Mouse (Mus musculus): ENCODE results near the gene Spaar.

The Spaar gene

GRCm38 (mm10) chr4:43729794-43730550 is at the start of gene Spaar:
Gene Spaar (plus strand): TSS chr4:43730034.
- no peak for DNase-seq

GRCm38 (mm10) chr4:43690021-43690420 is 39.8 kb upstream of the Spaar start:
- no peak for DNase-seq

DNA sequence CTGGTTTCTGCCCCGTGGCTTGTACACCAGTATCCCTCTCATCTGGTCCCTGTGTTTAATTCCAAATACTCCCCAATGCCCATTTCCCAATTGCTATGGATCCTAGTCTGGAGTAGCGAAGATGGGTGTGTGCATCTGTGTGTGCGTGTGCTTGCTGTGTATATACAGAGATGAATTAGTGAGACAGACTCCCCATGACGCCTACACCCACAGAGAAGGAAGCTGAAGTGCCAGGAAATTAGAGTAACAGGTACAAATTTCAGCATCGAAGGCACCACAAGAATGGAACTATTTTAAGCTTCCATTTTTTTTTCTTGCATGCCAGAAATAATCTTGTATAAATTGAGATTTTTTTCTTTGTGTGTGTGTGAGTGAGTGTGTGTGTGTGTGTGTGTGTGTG is 38.8 kb upstream of the Spaar start:
- DNase-seq = no peak

DNA sequence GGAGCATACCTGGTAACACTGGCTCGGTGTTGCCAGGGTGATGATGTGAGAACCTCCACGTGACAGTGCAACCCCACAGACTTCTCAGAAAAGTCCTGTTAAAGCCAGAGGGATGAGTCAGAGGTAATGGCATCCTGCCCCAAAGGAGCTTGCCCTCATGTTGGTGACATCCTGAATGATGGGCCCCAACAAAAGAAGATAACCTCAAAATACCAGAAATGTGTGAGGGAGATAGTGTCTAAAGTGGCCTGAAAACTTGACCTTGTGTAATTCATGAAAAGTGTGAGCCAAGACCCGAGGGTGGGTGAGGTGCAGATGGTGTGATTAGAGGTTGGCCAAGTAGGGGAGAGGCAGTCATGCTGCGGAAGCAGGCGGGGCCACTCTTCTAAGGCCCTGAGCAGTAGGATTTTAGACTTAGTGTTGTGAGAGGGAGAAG is 36.0 kb upstream of the Spaar start:
- DNase-seq = no peak

GRCm38 (mm10) chr4:43694439-43695248 is 35.2 kb upstream of the Spaar start:
- DNase-seq = no peak

DNA sequence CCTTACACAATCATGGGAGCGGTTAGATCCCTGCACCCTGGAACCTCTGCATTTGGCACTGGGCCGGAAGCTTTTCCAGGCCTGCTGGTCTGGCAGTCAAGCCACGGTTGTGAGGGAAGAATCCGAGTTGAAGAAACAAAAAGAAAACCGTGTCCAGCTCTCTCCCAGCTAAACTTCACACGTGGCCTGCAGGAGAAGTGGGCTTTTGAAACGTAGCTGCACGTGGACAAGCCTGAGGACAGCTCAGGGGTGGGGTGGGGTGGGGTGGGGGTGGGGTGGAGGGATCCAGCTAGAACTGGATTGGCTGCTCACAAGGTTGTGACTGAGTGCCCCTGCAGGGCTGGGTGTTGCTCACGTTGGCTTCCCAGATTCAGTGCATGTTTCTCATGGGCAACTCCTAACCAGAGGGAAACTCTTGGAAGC is 34.6 kb upstream of the Spaar start:
- no peak for DNase-seq

DNA sequence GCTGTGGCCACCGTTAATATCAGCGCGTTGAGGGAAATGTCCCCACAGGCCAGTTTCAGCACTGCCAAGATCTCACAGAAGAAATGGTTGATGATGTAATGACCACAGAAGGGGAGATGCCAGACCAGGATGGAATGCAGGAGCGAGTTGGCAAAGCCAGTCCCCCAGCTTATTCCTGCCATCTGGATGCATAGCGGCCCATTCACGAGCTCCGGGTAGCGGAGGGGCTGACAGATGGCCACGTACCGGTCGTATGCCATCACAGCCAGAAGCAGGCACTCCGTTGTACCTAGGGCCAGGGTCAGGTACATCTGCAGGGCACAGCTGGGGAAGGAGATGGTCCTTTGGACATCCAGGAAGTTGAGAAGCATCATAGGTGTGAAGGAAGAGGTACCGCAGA is 33.3 kb upstream of the Spaar start:
- DNase-seq = peak; percentile 56 to 65

DNA sequence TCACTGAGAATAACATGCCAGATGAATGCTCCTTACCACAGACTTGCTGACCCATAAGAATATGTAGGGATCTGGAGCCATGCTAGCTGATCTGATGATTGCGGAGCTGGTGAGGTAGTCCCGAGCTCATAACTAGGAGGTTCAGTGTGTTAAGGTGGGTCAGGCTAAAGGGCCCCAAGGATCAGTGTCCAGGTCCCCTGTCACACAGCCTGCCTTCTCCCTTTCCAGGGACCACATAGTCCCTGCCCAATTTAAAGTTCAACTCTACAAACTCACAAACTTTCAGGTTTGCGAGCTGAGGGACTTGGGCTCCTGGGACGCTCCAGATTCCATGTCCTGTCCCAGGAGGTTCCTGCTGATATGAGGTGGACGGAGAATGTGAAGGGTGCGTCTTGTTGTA is 29.1 kb upstream of the Spaar start, which contains the start of gene Olfr70:
Olfr70 (minus strand) TSS at position 101 of the 400 bp plus-strand sequence.
- no peak for DNase-seq

DNA sequence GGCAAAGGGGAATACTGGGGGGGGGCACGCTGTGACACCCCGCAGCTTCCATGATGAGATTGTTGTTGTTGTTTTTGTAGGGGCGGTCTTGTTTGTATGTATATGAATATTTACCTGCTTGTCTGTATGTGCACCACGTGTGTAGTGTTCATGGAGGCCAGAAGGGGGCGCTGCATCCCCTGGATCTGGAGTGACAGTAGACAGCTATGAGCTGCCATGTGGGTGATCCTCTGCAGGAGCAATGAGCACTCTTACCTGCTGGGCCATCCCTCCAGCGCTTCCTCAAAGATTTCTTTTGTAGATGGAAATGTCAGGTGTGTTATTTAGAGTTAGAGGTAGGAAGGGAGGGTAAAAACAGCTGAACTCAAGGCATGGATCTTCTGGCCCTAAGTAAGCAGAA is 26.4 kb upstream of the Spaar start:
- DNase-seq = no peak

DNA sequence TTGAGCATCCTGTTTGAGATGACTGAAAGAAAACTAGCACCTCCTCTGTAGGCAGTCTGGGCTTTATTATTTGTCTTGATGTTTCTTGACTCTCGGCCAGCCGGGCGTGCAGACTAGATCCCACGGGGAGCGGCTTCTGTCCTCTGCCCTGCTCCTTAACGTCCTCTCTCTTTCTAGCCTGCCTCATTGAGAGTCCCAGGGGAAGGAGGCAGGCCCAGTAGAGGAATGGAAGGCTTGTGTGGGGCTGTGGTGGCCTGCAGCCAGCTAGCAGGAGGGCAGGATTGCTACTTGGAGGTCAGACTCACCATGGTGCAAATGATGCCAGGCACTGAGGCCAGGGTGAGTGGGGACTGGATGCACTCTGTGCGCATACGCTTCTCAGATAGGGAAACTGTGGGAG is 26.0 kb upstream of the Spaar start:
- no peak for DNase-seq

DNA sequence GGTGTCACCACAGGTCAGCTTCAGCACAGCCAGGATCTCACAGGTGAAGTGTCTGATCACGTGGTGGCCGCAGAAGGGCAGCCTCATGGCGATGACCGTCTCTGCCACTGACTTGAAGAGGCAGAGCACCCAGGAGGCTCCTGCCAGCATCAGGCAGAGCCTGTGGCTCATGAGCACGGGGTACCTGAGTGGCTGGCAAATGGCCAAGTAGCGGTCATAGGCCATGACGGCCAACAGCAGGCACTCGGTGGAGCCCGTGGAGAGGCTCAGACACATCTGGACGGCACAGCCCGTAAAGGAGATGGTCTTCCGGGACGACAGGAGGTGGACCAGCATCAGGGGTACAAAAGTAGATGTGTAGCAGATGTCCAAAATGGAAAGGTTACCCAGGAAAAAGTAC is 23.8 kb upstream of the Spaar start:
- DNase-seq = no peak

DNA sequence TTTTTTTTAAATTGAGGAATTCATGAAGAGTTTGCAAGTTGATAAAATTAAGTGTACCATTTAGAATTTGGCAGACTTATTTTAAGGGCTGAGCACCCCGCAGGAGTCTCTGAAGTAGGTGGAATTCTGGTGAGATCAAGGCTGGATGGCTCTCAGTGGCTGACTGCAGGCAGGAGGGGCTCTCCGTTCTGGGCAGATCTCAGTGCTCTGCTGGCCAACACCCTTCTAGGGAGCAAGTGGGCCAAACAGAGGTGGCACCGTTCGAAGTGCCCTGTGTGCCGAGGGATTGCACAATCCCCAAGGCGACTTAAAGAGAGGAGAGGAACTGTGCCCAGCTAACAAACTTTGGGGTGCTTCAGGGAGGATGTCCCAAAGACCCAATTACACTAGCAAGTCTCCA is 20.0 kb upstream of the Spaar start, which contains the start of gene Olfr71:
Olfr71 (minus strand) TSS at position 387 of the 400 bp plus-strand sequence.
- no peak for DNase-seq

DNA sequence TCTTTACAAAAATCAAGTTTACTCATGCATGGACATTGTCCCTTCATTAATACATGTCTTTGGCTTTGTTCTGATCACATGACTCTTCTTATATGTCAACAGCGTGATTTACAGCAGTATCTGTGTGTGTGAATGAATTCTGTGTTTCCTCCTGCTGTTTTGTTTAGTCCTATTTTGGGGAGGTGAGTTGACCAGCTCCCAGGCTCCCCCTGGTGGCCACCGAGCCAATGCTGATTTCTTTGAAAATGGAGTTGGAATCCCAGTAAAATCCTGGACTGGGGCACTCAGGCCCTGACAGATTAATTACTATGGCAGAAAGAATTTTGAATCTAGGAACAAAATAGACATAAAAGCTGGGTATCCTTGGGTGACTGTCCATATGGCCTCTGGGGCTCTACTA is 18.0 kb upstream of the Spaar start:
- DNase-seq = peak; percentile 92

DNA sequence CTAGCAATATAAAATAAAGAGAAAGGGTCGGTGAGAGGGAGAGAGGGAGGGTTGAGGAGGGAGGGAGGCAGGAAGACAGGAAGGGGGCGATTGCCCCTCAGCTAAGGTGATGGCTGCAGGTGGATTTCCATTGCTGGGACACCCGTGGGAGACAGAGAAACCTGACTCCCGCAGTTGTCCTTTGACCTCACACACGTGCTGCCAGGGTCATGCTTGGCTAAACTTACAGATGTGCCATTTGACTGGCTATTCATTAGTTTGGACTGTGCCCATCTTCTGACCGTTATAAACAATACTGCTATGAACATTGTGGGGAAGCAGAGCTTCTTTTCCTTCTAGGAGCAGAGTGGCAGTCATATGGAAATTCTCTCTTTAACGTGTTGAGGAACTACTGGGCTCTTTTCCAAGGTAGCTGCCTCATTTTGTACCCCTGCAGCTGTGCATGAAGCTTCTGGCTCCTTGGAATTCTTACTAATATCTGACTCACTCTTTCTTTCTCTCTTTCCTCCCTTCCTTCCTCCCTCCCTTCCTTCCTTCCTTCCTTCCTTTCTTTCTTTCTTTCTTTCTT is 16.1 kb upstream of the Spaar start:
- no peak for DNase-seq

GRCm38 (mm10) chr4:43720491-43721228 is 9.2 kb upstream of the Spaar start:
- DNase-seq = no peak

DNA sequence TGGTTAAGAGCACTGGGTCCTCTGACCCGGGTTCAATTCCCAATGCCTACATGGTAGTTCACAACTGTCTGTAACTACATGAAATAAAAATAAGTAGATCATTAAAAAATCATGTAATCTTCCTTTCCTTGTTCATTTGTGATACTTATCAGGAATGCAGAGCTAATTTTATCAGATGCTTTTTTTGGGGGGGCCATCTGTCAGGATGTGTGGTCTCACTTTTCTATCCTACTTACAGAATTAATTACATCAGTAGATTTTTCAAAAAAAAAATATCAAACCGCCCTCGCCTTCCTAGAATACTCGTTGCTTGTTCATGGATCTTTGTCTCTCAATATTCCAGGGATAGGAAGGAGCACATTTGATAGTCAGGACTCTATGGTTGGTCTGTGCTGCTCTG is 7.6 kb upstream of the Spaar start:
- no peak for DNase-seq

DNA sequence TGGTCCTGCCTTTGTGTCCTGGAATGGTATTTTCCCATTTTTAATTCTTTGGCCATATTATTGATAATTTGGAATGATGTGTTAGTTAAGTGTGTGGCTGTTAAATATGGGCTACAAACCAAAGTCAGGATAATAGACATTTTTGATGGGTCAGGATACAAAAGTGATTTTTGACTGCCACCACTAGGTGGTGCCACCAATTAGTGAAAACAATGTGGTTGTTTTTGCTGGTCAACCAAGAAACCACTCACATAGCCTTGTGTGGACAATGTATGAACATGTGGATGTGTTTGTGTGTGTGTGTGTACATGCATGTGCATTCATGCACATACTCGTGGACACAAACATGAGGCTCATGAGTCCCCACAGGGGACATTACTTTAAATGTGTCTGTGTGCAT is 5.1 kb upstream of the Spaar start:
- peak in 1 of 2 experiments; percentile 20 for DNase-seq

DNA sequence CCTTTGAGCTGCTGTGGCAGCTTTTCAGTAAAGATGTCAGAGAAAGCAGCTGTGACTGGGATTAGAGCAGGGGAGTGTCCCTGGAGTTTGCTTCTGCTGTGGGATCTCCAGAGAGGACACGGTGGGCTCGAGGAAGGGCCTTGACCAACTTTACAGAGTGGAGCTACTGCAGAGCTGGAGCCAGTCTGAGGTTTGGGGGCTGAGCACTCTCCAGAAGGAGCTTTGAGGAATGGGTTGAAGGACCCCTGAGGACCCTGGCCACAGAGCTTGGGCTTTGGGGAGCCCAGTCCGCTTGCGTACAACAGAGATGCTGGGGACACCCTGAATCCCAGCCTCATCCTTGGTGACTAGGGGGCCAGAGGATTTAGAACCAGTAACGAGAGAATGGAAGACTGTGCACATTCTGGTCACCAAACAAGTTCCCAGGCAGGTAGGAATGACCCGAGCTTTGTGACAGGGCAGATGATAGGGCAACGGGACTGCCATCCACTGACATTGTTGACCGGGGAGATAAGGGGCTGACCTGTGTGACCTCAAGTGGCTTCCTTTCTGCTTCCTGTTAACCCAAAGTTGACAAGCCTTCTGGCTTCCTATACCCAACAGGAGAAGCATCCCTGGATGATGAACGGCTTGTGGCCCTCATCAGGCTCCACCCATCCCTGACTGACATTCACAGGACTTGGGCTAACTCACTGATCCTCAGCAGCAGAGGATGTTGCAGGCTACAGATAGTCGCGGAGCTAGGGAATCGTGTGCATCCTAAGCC is 3.4 kb upstream of the Spaar start:
- no peak for DNase-seq

GRCm38 (mm10) chr4:43726995-43727394 is 2.8 kb upstream of the Spaar start, which contains the start of gene Hrct1:
Gene Hrct1 (plus strand): TSS chr4:43727188.
- no peak for DNase-seq

GRCm38 (mm10) chr4:43727718-43728575 is 1.9 kb upstream of the Spaar start:
- no peak for DNase-seq

DNA sequence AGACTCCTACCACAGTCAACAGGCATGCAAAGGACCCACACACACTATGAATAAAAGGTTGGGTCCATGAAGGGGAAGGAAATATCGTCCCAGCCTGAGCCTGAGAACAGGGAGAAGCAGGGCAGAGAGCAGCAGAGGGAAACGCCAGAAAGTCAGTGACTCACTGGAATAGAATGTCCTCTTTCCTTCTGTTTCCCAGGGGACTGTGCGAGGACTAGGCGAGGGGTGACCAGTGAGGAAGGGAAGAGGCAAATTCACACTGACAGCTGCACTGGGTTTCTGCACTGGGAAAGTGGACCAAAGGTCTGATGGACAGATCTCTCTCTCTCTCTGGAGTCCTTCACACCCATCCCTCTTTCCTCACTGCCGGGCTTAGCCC is 1.3 kb upstream of the Spaar start:
- DNase-seq = no peak

Data from cerebellum, postnatal 36 days (tissue).